Mouse (Mus musculus): Measurements from ENCODE around the gene Ammecr1. TPM values are rescaled to one million over a fixed set of nuclear protein-coding genes. Genes with fewer than 3 reads are reported as not detected.

Ammecr1 gene
- total RNA-seq, 2 experiments from 2014 or later: 5.7 to 6.8 TPM

- no peak for DNase-seq
Measured at GRCm38 (mm10) chrX:142916719-142917118, 49.8 kb downstream of the Ammecr1 start.

GRCm38 (mm10) chrX:142914208-142914607 is 52.3 kb downstream of the Ammecr1 start:
- DNase-seq: no peak

DNA sequence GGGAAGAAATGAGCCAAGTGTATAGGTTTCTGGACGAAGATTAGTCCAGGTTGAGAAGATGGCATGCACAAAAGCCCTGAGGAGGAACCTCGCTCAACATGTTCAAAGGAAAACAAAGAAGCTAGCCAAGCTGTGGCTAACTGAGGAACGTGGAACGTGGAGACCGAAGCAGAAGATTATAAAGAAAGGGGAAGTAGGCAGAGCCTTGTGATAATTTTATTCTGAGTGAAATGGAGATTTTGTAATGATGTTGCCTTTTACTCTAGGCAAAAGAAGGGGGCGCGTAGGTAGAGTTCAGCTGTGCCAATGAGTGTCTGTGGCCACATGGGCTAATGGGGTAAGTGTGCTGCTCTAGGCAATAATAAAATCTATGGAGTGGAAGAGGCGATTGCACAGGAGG is 62.7 kb downstream of the Ammecr1 start:
- no peak for DNase-seq

DNA sequence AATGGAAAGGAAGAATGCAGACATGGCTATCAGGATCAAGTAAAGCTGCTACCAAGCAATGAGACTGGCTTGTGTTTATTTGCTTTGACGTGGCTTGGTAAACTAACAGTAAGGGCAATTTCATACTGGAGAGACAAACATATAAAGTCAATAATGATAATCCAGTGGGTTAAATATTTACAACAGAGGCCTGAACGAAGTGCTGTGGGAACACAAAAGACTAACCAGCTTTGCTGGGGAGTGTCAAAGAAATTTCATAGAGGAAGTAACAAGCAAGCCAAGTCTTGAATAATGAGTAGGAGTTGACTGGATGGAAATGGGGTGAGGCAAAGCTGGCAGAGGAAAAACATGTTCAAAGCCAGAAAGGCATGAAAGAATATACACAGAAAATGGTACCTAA is 63.9 kb downstream of the Ammecr1 start:
- DNase-seq: no peak

GRCm38 (mm10) chrX:142901915-142902314 is 64.6 kb downstream of the Ammecr1 start:
- no peak for DNase-seq

DNA sequence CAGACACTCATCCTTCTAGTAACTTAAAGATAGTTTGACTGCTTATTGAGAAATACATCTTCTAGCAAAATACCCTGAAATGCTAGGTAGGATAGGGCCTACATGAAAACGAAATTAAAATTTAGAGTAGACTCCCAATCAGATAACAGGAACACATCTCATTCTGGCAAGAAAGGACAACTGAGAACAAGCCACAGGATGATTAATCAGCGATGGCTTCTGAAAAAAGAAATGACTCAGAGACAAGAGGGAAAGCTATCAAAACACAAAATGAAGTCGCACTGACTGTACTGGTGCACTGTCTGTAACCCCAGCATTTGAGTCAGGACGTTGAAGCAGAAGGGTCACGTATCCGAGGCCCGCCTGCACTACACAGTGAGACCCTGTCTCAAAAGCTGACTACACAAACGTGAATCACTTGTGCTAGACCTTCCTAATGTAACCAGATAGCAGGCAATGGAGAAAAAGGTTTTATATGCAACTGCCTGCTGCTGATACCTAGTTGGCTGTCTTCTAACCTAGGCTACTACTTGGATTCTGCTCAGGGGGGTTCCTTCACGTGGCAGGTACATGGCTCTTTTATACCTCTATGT is 68.1 kb downstream of the Ammecr1 start:
- DNase-seq: no peak

DNA sequence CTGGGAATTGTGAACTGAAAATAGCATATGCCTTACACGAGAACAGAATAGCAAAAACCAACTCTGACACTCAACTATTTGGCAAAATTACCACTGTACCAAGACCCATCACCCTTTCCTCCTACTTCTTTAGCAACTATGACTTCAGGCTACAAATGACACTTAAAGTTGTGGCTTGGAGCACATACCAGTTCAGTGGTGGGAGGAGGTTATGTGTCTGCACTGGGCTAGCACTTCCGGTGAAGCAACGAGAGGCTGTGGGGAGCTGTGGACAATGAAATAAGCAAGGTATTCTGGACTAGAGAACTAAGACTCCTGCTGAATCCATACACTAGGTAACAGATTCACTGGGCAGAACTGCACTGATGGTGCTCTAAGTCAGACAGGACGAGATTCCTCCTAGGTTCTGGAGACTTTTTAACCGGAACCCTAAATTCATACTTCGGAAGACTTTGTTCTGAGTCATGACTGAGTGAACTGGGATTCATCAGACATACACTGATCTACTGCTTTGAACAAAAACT is 69.0 kb downstream of the Ammecr1 start:
- DNase-seq: no peak

DNA sequence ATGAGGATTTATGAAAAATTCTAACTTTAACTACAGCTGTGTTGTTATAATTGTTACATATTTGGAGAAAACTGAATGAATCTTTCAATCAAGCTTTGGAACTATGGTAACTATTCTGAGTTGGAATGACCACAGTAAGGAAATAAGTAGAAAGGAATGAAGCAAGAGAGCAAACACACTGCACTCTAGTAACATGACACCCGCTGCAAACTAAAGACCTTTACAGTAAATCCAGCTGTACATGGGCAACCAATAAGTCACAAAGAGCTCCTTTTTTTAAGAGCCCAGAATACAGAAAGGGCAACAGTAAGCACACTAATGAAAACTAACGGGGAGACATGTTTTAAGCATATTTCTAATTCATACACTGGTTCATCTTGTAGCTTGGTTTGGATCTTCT is 71.2 kb downstream of the Ammecr1 start:
- DNase-seq: no peak

- no peak for DNase-seq
Measured at GRCm38 (mm10) chrX:142885962-142886361, 80.6 kb downstream of the Ammecr1 start.

- no peak for DNase-seq
Measured at GRCm38 (mm10) chrX:142883593-142883992, 82.9 kb downstream of the Ammecr1 start.

DNA sequence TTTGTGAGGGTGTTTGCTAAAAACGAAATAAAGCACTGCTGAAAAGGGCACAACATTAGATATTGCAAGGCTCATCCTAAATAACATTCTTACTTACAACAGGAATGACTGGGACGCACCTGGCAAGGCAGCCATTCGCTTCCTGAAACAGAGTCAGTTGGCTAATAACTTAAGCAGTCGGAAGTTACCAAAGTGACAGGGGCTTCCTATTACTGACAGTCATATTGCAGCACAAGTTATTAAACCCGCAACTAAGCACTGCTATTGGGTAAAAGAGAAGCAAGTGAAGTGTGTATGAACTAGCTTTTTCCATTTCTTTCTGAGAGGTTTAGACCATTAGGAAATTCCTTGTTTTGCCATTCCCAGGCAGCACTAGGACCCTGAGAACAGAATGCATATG is 84.3 kb downstream of the Ammecr1 start:
- no peak for DNase-seq

- DNase-seq: no peak
Measured at GRCm38 (mm10) chrX:142869844-142870243, 96.7 kb downstream of the Ammecr1 start.

DNA sequence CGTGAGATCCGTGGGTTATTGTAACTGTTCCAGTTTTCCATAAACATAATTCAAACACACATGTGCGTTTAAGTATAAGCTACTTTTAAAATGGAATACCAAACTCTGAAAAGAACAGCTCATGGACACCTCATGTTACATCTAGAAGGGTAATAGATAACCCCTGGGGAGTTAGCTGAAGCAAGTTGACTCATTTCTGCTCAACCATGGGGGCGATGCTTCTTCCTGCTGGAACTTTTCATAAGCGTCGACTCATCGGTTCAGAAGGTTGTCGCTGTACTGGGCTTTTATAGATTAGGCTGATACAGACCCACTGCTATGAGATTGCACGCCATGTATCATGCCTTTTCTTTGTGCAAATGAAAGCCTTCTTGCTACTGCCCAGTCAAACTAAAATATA is 118.5 kb downstream of the Ammecr1 start:
- no peak for DNase-seq

DNA sequence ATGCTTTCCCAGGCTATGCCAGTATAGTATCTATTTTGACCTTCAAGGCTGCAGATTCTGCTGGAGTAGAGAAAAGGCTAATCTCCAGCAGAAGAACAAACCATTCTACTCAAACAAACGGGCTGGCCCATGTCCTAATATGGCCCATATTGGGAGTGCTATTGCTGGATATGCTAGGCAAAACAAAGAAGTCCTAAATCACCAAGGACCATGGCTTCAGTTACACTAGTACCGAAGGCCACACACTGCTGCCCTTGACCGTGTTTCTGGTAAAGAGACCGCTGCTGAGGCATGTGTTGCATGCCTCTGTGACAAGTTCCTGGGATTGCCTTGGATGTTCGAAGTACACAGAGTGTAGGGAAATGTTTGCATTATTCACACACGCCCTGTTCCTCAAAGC is 120.3 kb downstream of the Ammecr1 start:
- no peak for DNase-seq

DNA sequence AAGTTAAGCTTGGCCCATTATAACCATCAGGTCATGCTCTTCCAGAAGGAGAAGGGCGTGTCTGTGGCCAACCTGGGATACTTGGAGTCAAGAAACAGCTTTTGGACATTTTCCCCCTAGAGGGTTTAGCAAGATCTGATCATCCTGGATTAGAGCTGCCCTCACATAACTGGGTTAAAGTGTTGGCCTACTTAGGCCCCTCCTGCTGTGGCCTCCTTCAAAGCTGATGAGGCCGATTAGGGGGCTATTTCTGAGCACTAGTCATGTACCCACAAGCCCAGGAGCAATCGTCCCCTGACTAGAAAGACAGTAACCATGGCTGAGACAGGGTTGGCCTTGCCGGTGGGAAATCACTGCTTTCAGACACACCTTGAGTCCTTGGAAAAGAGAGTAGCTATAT is 124.6 kb downstream of the Ammecr1 start:
- DNase-seq: no peak

- DNase-seq: no peak
Measured at GRCm38 (mm10) chrX:142839411-142839810, 127.1 kb downstream of the Ammecr1 start.

- DNase-seq: no peak
Measured at GRCm38 (mm10) chrX:142838841-142839240, 127.7 kb downstream of the Ammecr1 start.

GRCm38 (mm10) chrX:142837316-142837715 is 129.2 kb downstream of the Ammecr1 start:
- DNase-seq: peak; percentile 3

DNA sequence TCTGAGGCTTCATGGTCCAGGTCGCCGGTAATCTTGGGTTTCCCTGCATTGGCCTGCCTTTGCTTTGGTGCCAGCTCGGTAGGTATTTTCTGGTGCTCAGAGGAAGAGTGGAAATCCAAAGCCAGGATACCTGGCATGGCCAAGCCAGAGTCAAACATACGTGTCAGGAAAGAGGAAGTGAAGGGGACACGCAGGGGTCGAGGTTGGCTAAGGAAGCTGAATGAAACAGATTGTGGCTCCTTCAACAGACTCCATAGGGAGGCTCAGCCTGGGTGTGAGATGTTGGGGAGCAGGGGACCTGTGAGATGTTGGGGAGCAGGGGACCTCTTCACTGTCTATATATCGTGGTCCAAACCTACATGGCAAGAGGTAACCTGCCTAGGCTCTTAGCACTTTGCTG is 130.1 kb downstream of the Ammecr1 start:
- no peak for DNase-seq

DNA sequence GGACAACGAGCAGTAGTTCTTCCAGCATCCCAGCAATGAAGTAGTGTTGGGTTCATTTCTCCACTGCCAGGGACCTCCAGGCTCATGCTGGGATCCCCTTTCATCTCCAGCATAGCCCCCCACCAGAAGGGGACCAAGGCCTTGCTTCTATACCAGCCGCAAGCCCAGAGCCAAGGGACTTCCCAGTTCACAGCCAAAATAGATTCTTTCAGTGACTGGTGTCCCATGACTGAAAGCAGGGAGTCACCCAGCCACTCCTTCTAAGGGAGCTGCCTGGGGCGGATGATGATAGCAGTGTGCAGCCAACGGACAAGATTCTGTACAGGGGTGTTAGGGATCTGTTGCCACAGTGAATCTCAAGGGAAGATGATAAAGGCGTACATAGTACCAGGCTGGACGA is 131.7 kb downstream of the Ammecr1 start:
- DNase-seq: no peak

GRCm38 (mm10) chrX:142833164-142833796 is 133.2 kb downstream of the Ammecr1 start:
- no peak for DNase-seq

GRCm38 (mm10) chrX:142832221-142832620 is 134.3 kb downstream of the Ammecr1 start:
- DNase-seq: no peak

DNA sequence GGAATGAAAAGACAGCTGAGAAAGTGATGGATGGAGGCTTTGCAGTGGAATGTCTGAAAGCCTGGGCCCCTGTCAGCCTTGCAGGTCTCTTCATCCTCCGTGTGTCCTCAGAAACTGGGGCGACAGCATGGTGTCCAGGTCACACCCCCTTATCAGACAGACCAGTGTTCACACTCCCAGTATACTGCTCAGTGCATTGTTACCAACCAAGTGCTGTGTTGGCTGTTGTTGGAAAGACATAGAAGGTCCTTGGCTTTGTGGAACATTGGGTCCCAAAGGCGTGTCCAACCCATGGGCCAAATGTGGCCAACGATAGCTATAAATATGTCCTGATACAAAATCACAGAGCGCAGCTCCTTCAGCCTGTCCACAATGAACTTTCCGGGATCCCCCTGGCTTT is 136.0 kb downstream of the Ammecr1 start:
- DNase-seq: no peak

GRCm38 (mm10) chrX:142829866-142830470 is 136.6 kb downstream of the Ammecr1 start:
- no peak for DNase-seq
